Mouse (Mus musculus) cerebellum, adult 18-20 months (tissue): ENCODE data around the gene Prrg3.
"Not testable (repeated sequence)": the region's sequence is repeated elsewhere in the genome, so short reads cannot be mapped to it uniquely, and the experiment has no call there.

Experiments used
- DNase-seq, 2 experiments: peaks; one replicate each; pipeline ENCODE4 v3.0.0; 2021

Prrg3 gene

GRCm38 (mm10) chrX:71962073-71963051 is at the start of gene Prrg3:
Prrg3 (plus strand) TSS chrX:71962624.
- DNase-seq, result peak; percentile 13 to 26

DNA sequence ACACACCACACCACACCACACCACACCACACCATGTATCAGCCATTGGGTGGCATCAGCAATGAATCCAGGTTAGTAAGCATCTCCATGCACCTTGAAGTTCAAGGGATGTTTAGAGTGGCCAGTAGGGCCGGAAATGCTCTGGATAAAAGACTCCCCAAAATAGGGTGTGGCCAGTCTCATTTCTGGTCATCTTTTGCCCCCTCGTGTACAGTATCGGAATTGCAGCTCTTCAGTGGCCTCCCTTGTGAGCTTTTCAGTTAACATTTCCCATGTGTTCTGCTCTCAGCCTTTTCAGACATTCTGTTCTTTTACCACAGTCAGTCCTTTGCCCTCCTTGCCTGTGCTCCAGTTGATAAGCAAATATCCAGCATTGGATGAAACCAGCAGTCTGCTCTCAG is 15.8 kb upstream of the Prrg3 start:
- peak; percentile 6 to 34 for DNase-seq

DNA sequence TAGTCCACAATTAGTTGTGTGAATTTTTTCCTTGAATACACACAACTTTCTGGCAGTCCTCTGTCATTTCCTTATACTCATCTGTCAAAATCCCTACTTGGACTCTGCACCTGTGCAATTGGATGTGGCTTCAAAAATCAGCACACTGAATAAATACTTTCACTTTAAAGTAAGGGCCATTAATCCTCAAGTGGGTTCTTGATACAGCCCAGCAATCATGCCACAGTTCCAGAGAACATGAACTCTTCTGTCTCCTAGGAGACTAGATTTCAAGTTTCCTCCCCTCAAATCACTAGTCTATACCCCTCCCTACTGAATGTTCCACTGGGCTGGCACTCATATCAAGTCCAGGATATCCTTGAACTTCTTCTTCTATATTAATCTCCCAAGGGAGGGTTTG is 4.1 kb upstream of the Prrg3 start:
- no peak for DNase-seq

DNA sequence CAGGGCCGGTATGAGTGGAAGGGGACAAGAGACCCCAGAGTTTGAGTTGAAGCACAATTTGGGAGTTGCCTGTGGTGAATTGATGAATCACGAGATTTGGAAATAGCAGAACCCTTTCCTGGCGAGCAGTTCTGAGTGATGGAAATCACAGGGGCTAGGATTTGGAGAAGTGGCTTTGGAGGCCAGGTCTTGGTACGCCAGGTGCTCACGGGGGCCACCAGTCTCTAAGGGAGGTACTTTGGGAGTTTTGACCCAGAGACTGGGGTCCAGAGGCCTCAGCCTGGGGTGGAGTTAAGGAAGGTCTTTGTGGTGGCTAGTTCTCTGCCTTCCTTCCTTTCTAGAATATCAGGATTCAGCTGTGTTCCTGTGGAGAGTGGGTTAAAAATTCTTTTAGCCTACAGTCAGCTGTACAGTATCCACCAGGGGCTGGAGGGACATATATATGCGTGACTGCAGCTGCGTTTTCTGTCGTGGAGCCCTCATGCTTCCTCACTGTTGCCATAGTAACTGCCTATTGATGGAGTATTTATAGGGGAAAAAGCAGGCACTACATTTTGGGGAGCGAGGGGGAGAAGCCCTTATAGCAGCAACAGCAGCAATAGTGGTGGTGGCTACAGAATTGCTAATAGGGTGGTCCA is 970 bp downstream of the Prrg3 start:
- no peak for DNase-seq

- DNase-seq, result no peak
Measured at GRCm38 (mm10) chrX:71968216-71968615, 5.8 kb downstream of the Prrg3 start.

DNA sequence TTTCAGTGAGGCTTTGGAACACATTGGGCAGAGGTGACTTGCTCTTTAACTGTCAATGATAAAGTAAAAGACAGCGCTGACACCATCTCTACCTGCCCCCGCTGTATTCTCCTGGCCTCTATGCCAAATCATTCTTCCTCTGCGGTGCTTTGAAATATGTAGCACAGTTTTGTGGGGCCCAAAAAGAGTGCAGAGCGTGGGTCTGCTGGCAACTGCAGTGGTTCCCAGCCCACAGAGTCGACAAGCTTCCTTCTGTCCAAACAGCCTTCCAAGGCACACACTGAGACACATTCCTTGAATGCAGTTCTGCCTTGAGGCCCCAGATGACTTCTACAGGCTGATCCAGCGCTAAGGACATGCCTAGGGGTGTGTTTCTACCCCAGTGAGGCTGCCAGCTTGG is 6.4 kb downstream of the Prrg3 start:
- DNase-seq, result no peak

GRCm38 (mm10) chrX:71971325-71971724 is 8.9 kb downstream of the Prrg3 start:
- no peak for DNase-seq

DNA sequence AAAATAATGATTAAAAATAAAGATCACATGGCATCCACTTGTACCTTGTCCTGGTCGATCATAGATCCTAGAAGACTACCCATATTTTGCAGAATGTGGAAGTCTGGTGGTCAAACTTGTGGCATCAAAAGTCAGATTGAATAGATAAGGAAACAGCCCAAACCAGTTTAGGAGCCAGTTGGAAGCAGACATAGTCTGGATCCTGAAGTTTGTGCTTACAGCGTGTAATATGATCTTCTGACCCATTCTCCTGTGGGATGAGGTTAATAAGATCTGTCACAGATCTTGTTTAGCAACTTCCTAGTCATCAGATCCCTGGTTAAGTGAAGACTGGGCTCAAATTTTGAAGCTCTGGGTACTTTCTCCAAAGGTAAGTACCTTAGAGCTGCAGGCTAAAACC is 10.3 kb downstream of the Prrg3 start, which contains the start of gene Fate1:
TSS of gene Fate1 (plus strand) at position 301 of the 400 bp plus-strand sequence.
- DNase-seq, result no peak

DNA sequence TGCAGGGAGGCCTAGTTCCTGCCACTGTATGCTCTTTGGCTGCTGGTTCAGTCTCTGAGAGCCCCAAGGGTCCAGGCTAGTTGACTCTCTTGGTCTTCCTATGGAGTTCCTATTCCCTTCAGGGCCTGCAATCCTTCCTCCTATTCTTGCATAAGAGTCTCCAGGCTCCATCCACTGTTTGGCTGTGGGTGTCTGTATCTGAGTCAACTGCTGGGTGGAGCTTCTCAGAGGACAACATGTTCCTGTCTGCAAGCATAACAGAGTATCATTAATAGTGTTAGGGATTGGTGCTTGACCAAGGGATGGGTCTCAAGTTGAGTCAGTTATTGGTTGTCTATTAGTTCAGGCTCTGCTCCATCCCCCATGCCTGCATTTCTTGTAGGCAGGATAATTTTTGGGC is 15.3 kb downstream of the Prrg3 start:
- DNase-seq, result not testable (repeated sequence)

DNA sequence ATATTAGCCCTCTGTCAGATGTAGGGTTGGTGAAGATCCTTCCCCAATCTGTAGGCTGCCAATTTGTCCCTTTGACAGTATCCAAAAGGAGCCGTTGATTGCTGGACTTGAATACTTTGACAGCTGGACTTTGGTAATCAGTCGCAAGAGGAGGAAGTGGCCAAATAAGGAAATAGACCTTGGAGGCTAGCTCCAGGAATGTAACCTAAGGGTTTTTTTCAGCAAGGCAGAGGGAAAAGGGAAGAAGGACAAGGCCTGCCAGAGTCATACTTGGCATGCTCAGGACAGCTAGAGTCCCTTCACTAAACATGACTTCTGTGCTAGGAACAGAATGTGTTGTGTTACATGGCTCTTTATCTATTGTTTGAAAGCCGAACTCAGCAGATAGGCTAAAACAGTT is 18.0 kb downstream of the Prrg3 start:
- DNase-seq, result no peak

GRCm38 (mm10) chrX:71981322-71981721 is 18.9 kb downstream of the Prrg3 start:
- no peak for DNase-seq

- DNase-seq, result no peak
Measured at GRCm38 (mm10) chrX:71983205-71983604, 20.8 kb downstream of the Prrg3 start.

GRCm38 (mm10) chrX:71983775-71984174 is 21.4 kb downstream of the Prrg3 start:
- DNase-seq, result peak in 1 of 2 experiments; percentile 4

GRCm38 (mm10) chrX:71991549-71991948 is 29.1 kb downstream of the Prrg3 start, which contains the start of gene Cnga2:
Cnga2 (plus strand) TSS chrX:71991849.
- DNase-seq, result no peak

DNA sequence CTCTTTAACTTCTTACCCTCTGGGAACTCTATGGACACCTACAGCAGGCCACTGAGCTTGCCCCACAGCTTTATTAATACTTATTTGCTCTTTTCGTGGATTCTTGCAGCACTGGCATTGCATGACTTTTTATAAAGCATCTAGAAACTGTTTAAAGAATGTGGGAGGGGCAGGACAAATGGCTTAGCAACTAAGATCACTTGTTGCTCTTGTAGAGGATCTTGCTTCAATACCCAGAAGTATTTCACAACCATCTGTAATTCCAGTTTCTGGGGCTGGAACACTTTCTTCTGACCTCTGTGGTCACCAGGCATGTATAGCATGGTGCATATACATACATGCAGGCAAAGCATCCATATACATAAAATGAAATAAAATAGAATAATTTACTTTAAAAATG is 33.5 kb downstream of the Prrg3 start:
- no peak for DNase-seq

DNA sequence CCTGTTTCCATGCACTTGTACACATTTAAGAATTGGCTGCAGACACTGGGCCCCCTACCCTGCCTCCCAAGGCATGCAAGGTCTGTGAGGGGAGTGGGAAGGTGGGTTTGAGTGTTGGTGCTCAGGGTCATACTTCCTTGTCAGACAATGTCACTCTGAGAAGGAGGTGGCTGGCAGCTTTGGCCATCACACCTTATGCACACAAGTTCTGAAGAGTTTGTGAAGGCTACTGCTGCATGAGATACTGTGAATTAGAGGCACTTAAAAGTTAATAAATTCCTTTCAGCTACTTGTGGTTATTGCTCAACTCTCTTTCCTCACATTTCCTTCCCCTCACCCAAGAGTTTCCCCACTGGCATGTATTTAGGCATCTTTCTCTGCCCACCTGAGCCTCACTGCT is 47.5 kb downstream of the Prrg3 start:
- no peak for DNase-seq

- DNase-seq, result peak in 1 of 2 experiments; percentile 9
Measured at GRCm38 (mm10) chrX:72012236-72012635, 49.8 kb downstream of the Prrg3 start.

DNA sequence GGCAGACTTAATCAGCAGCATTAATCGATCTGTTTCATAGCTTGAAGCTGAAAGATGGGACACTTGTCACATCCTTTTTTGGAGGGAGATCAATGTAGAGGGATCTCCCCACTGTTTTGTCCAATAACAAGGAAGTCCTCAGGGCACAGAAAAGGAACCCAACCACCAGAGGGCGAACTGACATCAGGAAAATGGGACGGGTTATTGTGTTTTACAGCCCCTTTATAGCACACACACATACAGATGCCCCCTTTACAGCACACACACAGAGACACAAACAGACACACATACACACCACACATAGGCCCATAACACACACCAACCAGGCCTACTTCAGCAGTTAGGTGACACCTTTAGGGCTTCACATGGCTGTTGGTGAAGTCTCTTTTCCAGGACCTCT is 50.4 kb downstream of the Prrg3 start:
- DNase-seq, result peak; percentile 4 to 6

GRCm38 (mm10) chrX:72022241-72022640 is 59.8 kb downstream of the Prrg3 start:
- DNase-seq, result no peak
